Mouse (Mus musculus): Measurements from ENCODE around the gene Cdk6.

DNA sequence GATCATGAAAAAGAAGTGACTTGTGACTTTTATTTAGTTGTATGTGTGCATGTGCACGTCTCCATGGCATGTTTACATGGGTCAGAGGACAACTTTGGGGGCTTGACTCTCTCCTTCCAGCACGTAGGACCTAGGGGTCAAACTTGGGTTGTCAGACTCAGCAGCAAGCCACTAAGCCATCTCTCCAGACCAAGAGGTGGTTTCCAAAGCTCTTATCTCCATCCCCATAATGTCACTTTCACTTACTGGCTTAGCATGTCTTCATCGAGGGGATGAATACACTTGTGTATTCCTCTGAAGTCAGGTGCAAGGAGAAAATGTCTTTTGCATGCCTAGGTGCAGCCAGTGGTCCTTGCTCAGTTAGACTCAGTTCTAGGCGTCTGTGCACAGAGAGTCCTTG, 163.2 kb downstream of the Cdk6 start:
- TF ChIP-seq PAX5 (IDR thresholded peaks at IDR 0.05; ENCODE audit: low read length) (no peak), TCF12 (IDR thresholded peaks at IDR 0.05; ENCODE audit: low read depth, low read length) (no peak), KAT2A (IDR thresholded peaks at IDR 0.05; ENCODE audit: insufficient replicate concordance, low read length) (no peak), CTCF (conservative IDR thresholded peaks at IDR 0.05 in 1 of 2, IDR thresholded peaks at IDR 0.05 in 1 of 2; ENCODE audit: low read depth in 2 of 2, low read length in 2 of 2) (no peak), EP300 (IDR thresholded peaks at IDR 0.05; ENCODE audit: low read length) (no peak), MAZ (IDR thresholded peaks at IDR 0.05; ENCODE audit: low read depth, low read length) (no peak), POLR2AphosphoS2 (IDR thresholded peaks at IDR 0.05; ENCODE audit: low read depth, low read length) (no peak), POLR2A (IDR thresholded peaks at IDR 0.05; ENCODE audit: low read depth, low read length) (no peak), CHD1 (IDR thresholded peaks at IDR 0.05; ENCODE audit: low read depth, low read length) (no peak; the same call in 1 of the 2 replicates)

Data from CH12.LX (cell line).